Mouse (Mus musculus): ENCODE data around the gene Pigx.
A peak's percentile ranks its signal among the peaks of the same experiment; 100 is the strongest.

Gene Pigx

GRCm38 (mm10) chr16:32099638-32100150, at the start of gene Pigx, which contains the start of gene Cep19:
Gene Pigx (minus strand): TSS chr16:32099740.
Gene Cep19 (plus strand): TSS chr16:32099800.
- DNase-seq: peak; percentile 83 to 87

GRCm38 (mm10) chr16:32147589-32148207, 48.2 kb upstream of the Pigx start:
- DNase-seq: peak in 1 of 2 experiments; percentile 47

- DNase-seq: no peak
Measured at GRCm38 (mm10) chr16:32144592-32144991, 45.1 kb upstream of the Pigx start.

GRCm38 (mm10) chr16:32143766-32144165, 44.2 kb upstream of the Pigx start:
- DNase-seq: no peak

- DNase-seq: no peak
Measured at GRCm38 (mm10) chr16:32138954-32139353, 39.4 kb upstream of the Pigx start.

- DNase-seq: no peak
Measured at GRCm38 (mm10) chr16:32135842-32136357, 36.4 kb upstream of the Pigx start.

GRCm38 (mm10) chr16:32133148-32133547, 33.6 kb upstream of the Pigx start:
- no peak for DNase-seq

GRCm38 (mm10) chr16:32130190-32130826, 30.8 kb upstream of the Pigx start:
- peak; percentile 65 to 71 for DNase-seq

GRCm38 (mm10) chr16:32129449-32130189, 30.1 kb upstream of the Pigx start:
- peak; percentile 58 to 61 for DNase-seq

- DNase-seq: no peak
Measured at GRCm38 (mm10) chr16:32127046-32127445, 27.5 kb upstream of the Pigx start.

- no peak for DNase-seq
Measured at GRCm38 (mm10) chr16:32125364-32125763, 25.8 kb upstream of the Pigx start.

GRCm38 (mm10) chr16:32124444-32125335, 25.1 kb upstream of the Pigx start:
- peak; percentile 80 to 87 for DNase-seq

GRCm38 (mm10) chr16:32124020-32124419, 24.5 kb upstream of the Pigx start:
- DNase-seq: no peak

GRCm38 (mm10) chr16:32120454-32120853, 20.9 kb upstream of the Pigx start:
- DNase-seq: no peak

- no peak for DNase-seq
Measured at GRCm38 (mm10) chr16:32116186-32116585, 16.6 kb upstream of the Pigx start.

- DNase-seq: no peak
Measured at GRCm38 (mm10) chr16:32115781-32116180, 16.2 kb upstream of the Pigx start.

- peak; percentile 95 for DNase-seq
Measured at GRCm38 (mm10) chr16:32114968-32115695, 15.6 kb upstream of the Pigx start.

- DNase-seq: no peak
Measured at GRCm38 (mm10) chr16:32114406-32114805, 14.9 kb upstream of the Pigx start.

GRCm38 (mm10) chr16:32113541-32114218, 14.1 kb upstream of the Pigx start:
- DNase-seq: peak; percentile 71 to 75

GRCm38 (mm10) chr16:32110951-32111699, 11.6 kb upstream of the Pigx start:
- DNase-seq: peak; percentile 38 to 40

All from B cell, adult 2 months (primary cell).